ENCODE assay signal across 9 mouse cellular contexts in genomic region chr8:121358609-121359008, GRCm38 (mm10).
A peak's percentile ranks its signal among the peaks of the same experiment; 100 is the strongest.
DNase-seq lines count a peak whose midpoint lies in the region; ATAC-seq and TF ChIP-seq lines count a peak whose summit lies in the region.
"Had no signal": no experiment of that assay in that cellular context is flagged by ENCODE, and none has a peak within 500 bp of the region (broad histone marks: within the 10 kb centered on the region; RNA-seq: fewer than 3 reads in every experiment).

No protein-coding gene starts in this region.

- 79% methylated on average over 4 of the region's 4 CpGs for WGBS in stomach, postnatal 0 days

- intact Hi-C loops in heart, postnatal 25 days (cut with DNase I) = no loop called here

- no peaks in the 10 kb centered on the region for H3K27me3 ChIP-seq in stomach, postnatal 0 days (ENCODE audit: control insufficient read depth, insufficient read depth, low read length)

- H3K27ac ChIP-seq in stomach, postnatal 0 days (replicated peaks) = no peak overlapping the region

- no peak overlapping the region for H3K4me3 ChIP-seq in stomach, postnatal 0 days (ENCODE audit: low read depth, low read length)

- H3K4me1 ChIP-seq in stomach, postnatal 0 days (replicated peaks; ENCODE audit: control insufficient read depth, insufficient read depth) = peaks cover 7% of the 10 kb centered on the region; the same call in 1 of the 2 replicates

- H3K9me3 ChIP-seq in stomach, postnatal 0 days (ENCODE audit: control insufficient read depth, low read length) = no peaks in the 10 kb centered on the region

- TF ChIP-seq EP300 in stomach, postnatal 0 days (optimal IDR thresholded peaks at IDR 0.05) = no peak

- H3K4me2 ChIP-seq in stomach, postnatal 0 days (replicated peaks; ENCODE audit: low read depth) = no peak overlapping the region

- ATAC-seq in stomach, postnatal 0 days (ENCODE audit: low FRiP score, low TSS enrichment) = peak; percentile 9; the same call in 1 of the 2 replicates

- no peak overlapping the region for H3K9ac ChIP-seq in stomach, postnatal 0 days (ENCODE audit: low read length)

- TF ChIP-seq CTCF in stomach, postnatal 0 days (IDR thresholded peaks at IDR 0.05; ENCODE audit: low read depth) = no peak

- DNase-seq in heart, adult 11 months = peak; percentile 97
- DNase-seq in heart, postnatal 25 days (ENCODE audit: low spot score) = no peak
- peak; percentile 26 for DNase-seq in retina, postnatal 1 day
- no peak for DNase-seq in retina, embryonic 14.5 days (ENCODE audit: low spot score)
- peak; percentile 31 to 36 for DNase-seq in kidney, postnatal 36 days
- DNase-seq in stomach, postnatal 0 days (ENCODE audit: low spot score) = no peak
- DNase-seq in lung, postnatal 4 days = no peak
- DNase-seq in thymus, postnatal 0 days (ENCODE audit: low spot score) = no peak
- DNase-seq: B cell, adult 2 months had no signal

- no peaks in the 10 kb centered on the region for H3K36me3 ChIP-seq in stomach, postnatal 0 days (ENCODE audit: control insufficient read depth, insufficient read depth, low read length)

Comparison
In these comparisons a context has a peak if more than half of its experiments do, and no peak if none do; other contexts are left out.
1. DNase-seq: peak in heart, adult 11 months (single experiment), retina, postnatal 1 day (single experiment) and kidney, postnatal 36 days (2 of 2); none in heart, postnatal 25 days (single experiment), retina, embryonic 14.5 days (single experiment), stomach, postnatal 0 days (single experiment), lung, postnatal 4 days (0 of 2) and thymus, postnatal 0 days (single experiment).